Mouse (Mus musculus): Measurements from ENCODE around the gene Slc22a14. TPM values are rescaled to one million over a fixed set of nuclear protein-coding genes. Genes with fewer than 3 reads are reported as not detected.
A peak's percentile ranks its signal among the peaks of the same experiment; 100 is the strongest.

Gene Slc22a14
- polyA plus RNA-seq, 1 experiment from 2014 or later: not detected

DNA sequence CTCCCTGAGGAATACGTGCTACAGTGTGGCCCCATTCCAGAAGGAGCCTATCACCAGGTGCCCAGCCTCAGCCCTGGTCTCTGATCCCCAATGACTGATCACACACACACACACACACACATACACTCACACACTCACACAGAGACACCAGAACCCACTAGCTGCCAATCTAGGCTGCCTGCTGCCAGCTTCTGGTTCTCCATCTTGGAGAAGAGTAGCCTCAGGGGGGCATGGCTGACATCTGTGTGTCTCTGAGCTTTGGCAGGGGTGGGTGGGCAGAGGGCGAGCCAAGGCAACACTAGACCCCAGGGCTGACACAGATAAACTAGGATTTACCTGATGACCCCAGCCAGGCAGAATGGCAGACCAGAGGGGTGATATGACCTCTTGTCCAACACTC lies 226.5 kb downstream of the Slc22a14 start:
- H3K4me1 ChIP-seq (replicated peaks; ENCODE audit: control insufficient read depth, insufficient read depth): no peaks in the 10 kb centered on the region
- no peaks in the 10 kb centered on the region for H3K9me3 ChIP-seq (ENCODE audit: control insufficient read depth, low read length)
- DNase-seq (ENCODE audit: low spot score) (no peak), ATAC-seq (ENCODE audit: low FRiP score, low TSS enrichment) (no peak)
- H3K9ac ChIP-seq (ENCODE audit: low read length): no peak overlapping the region
- 87% methylated on average over 2 of the region's 2 CpGs for WGBS
- H3K27ac ChIP-seq (replicated peaks): no peak overlapping the region
- no peaks in the 10 kb centered on the region for H3K27me3 ChIP-seq (ENCODE audit: control insufficient read depth, insufficient read depth, low read length)
- TF ChIP-seq CTCF (IDR thresholded peaks at IDR 0.05; ENCODE audit: low read depth) (no peak), EP300 (optimal IDR thresholded peaks at IDR 0.05) (no peak)
- H3K4me3 ChIP-seq (ENCODE audit: low read depth, low read length): no peak overlapping the region
- H3K36me3 ChIP-seq (ENCODE audit: control insufficient read depth, insufficient read depth, low read length): no peaks in the 10 kb centered on the region
- H3K4me2 ChIP-seq (replicated peaks; ENCODE audit: low read depth): no peak overlapping the region

- H3K4me1 ChIP-seq (replicated peaks; ENCODE audit: control insufficient read depth, insufficient read depth): no peaks in the 10 kb centered on the region
- WGBS: 34% methylated on average over 5 of the region's 5 CpGs
- TF ChIP-seq EP300 (optimal IDR thresholded peaks at IDR 0.05) (no peak), CTCF (IDR thresholded peaks at IDR 0.05; ENCODE audit: low read depth) (no peak)
These were observed 234.7 kb downstream of the Slc22a14 start for GRCm38 (mm10) chr9:119130692-119131091.

GRCm38 (mm10) chr9:119128436-119129181 lies 236.7 kb downstream of the Slc22a14 start:
- TF ChIP-seq EP300 (optimal IDR thresholded peaks at IDR 0.05) (no peak), CTCF (IDR thresholded peaks at IDR 0.05; ENCODE audit: low read depth) (peak; percentile 56)
- 76% methylated on average over 12 of the region's 12 CpGs for WGBS
- no peak overlapping the region for H3K27ac ChIP-seq (replicated peaks)

More at GRCm38 (mm10) chr9:119130692-119131091, 234.7 kb downstream of the Slc22a14 start:
- DNase-seq (ENCODE audit: low spot score) (no peak), ATAC-seq (ENCODE audit: low FRiP score, low TSS enrichment) (peak; percentile 42; the same call in 1 of the 2 replicates)
- H3K9ac ChIP-seq (ENCODE audit: low read length): no peak overlapping the region
- no peak overlapping the region for H3K4me2 ChIP-seq (replicated peaks; ENCODE audit: low read depth)
- no peak overlapping the region for H3K4me3 ChIP-seq (ENCODE audit: low read depth, low read length)
- no peak overlapping the region for H3K27ac ChIP-seq (replicated peaks)
- H3K9me3 ChIP-seq (ENCODE audit: control insufficient read depth, low read length): no peaks in the 10 kb centered on the region
- H3K27me3 ChIP-seq (ENCODE audit: control insufficient read depth, insufficient read depth, low read length): no peaks in the 10 kb centered on the region
- no peaks in the 10 kb centered on the region for H3K36me3 ChIP-seq (ENCODE audit: control insufficient read depth, insufficient read depth, low read length)

DNA sequence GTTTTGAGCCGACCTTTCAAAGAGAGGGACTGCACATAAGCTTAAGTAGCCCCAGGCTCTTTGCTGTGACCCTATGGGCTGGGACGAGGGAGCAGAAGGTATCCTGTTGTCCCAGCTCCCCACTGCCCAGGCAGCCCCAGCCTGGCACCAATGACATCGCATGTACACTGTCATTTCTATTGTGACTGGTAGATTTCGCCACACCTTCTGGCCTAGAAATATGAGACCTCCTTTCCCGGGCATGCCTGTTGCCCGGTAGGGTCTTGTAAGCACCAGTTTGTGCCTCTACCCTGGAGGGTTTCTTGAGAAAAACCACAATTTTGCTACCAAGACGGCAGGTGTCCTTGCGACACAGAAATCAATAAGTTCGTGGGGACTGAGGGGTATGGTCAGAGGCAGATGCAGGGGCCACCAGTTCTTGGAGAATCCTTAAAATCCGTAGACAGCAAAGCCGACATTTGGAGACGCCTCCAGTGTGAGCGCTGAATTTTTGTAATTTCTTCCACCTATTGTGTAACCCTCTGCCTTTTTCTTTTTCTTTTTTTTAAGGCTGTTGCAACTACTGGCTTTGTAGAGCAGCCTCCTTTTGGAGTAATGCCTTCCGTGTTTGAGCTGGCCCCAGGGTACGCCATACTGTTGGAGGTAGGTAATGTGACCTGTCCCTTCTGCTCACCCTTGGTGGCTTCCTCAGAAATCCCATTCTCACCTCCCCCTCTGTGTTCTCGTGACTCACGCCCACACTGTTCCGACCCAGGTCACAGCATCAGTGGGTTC lies 242.6 kb downstream of the Slc22a14 start:
- ATAC-seq (ENCODE audit: low FRiP score, low TSS enrichment) (no peak), DNase-seq (ENCODE audit: low spot score) (no peak)
- Histone ChIP-seq H3K27me3 (ENCODE audit: control insufficient read depth, insufficient read depth, low read length) (no peaks in the 10 kb centered on the region), H3K9ac (ENCODE audit: low read length) (no peak overlapping the region), H3K4me3 (ENCODE audit: low read depth, low read length) (no peak overlapping the region), H3K27ac (replicated peaks) (no peak overlapping the region), H3K9me3 (ENCODE audit: control insufficient read depth, low read length) (no peaks in the 10 kb centered on the region), H3K4me1 (replicated peaks; ENCODE audit: control insufficient read depth, insufficient read depth) (no peaks in the 10 kb centered on the region), H3K36me3 (ENCODE audit: control insufficient read depth, insufficient read depth, low read length) (no peaks in the 10 kb centered on the region), H3K4me2 (replicated peaks; ENCODE audit: low read depth) (no peak overlapping the region)
- TF ChIP-seq CTCF (IDR thresholded peaks at IDR 0.05; ENCODE audit: low read depth) (no peak), EP300 (optimal IDR thresholded peaks at IDR 0.05) (no peak)
- WGBS: 81% methylated on average over 18 of the region's 18 CpGs

More at GRCm38 (mm10) chr9:119128436-119129181, 236.7 kb downstream of the Slc22a14 start:
- no peak for ATAC-seq (ENCODE audit: low FRiP score, low TSS enrichment)
- no peaks in the 10 kb centered on the region for H3K36me3 ChIP-seq (ENCODE audit: control insufficient read depth, insufficient read depth, low read length)
- no peak overlapping the region for H3K4me2 ChIP-seq (replicated peaks; ENCODE audit: low read depth)
- no peak for DNase-seq (ENCODE audit: low spot score)
- H3K9me3 ChIP-seq (ENCODE audit: control insufficient read depth, low read length): no peaks in the 10 kb centered on the region
- no peak overlapping the region for H3K9ac ChIP-seq (ENCODE audit: low read length)
- H3K4me3 ChIP-seq (ENCODE audit: low read depth, low read length): no peak overlapping the region
- H3K4me1 ChIP-seq (replicated peaks; ENCODE audit: control insufficient read depth, insufficient read depth): no peaks in the 10 kb centered on the region
- no peaks in the 10 kb centered on the region for H3K27me3 ChIP-seq (ENCODE audit: control insufficient read depth, insufficient read depth, low read length)

GRCm38 (mm10) chr9:119120168-119120560 lies 245.2 kb downstream of the Slc22a14 start:
- WGBS: 61% methylated on average over 3 of the region's 3 CpGs
- no peak overlapping the region for H3K4me3 ChIP-seq (ENCODE audit: low read depth, low read length)
- no peaks in the 10 kb centered on the region for H3K27me3 ChIP-seq (ENCODE audit: control insufficient read depth, insufficient read depth, low read length)
- no peaks in the 10 kb centered on the region for H3K4me1 ChIP-seq (replicated peaks; ENCODE audit: control insufficient read depth, insufficient read depth)
- no peaks in the 10 kb centered on the region for H3K36me3 ChIP-seq (ENCODE audit: control insufficient read depth, insufficient read depth, low read length)
- H3K4me2 ChIP-seq (replicated peaks; ENCODE audit: low read depth): no peak overlapping the region
- no peak overlapping the region for H3K9ac ChIP-seq (ENCODE audit: low read length)
- DNase-seq (ENCODE audit: low spot score): no peak
- H3K9me3 ChIP-seq (ENCODE audit: control insufficient read depth, low read length): no peaks in the 10 kb centered on the region
- TF ChIP-seq CTCF (IDR thresholded peaks at IDR 0.05; ENCODE audit: low read depth): no peak
- no peak for TF ChIP-seq EP300 (optimal IDR thresholded peaks at IDR 0.05)
- H3K27ac ChIP-seq (replicated peaks): no peak overlapping the region
- no peak for ATAC-seq (ENCODE audit: low FRiP score, low TSS enrichment)

Other genes starting within 250 kb of the Slc22a14 start
- gene Acaa1b, start 208.5 kb downstream of the Slc22a14 start, polyA plus RNA-seq (2015; fragmentation: Nextera tagmentation; extraction: Ambion mirVana): 10.7 and 11.2 TPM in 2 replicates
- gene Gm47289, start 206.4 kb downstream of the Slc22a14 start, polyA plus RNA-seq (2015; fragmentation: Nextera tagmentation; extraction: Ambion mirVana): not detected in 2 replicates
- 0.07 TPM in 1 of 2 replicates, not detected in the other for gene Slc22a13, start 156.5 kb downstream of the Slc22a14 start, polyA plus RNA-seq (2015; fragmentation: Nextera tagmentation; extraction: Ambion mirVana)
- gene Oxsr1, start 43.1 kb downstream of the Slc22a14 start, polyA plus RNA-seq (2015; fragmentation: Nextera tagmentation; extraction: Ambion mirVana): 8.7 and 9.7 TPM in 2 replicates
- gene Acaa1a, start 25.9 kb downstream of the Slc22a14 start, polyA plus RNA-seq (2015; fragmentation: Nextera tagmentation; extraction: Ambion mirVana): 181 and 193 TPM in 2 replicates
- gene Myd88, start 24.1 kb downstream of the Slc22a14 start, polyA plus RNA-seq (2015; fragmentation: Nextera tagmentation; extraction: Ambion mirVana): 40.8 and 41.5 TPM in 2 replicates
- gene Xylb, start 8.2 kb downstream of the Slc22a14 start, polyA plus RNA-seq (2015; fragmentation: Nextera tagmentation; extraction: Ambion mirVana): 3.2 and 5.7 TPM in 2 replicates
- 6.2 and 6.3 TPM in 2 replicates for gene Acvr2b, start 36.6 kb upstream of the Slc22a14 start, polyA plus RNA-seq (2015; fragmentation: Nextera tagmentation; extraction: Ambion mirVana)
- 8.5 TPM in 2 replicates for gene Exog, start 79.4 kb upstream of the Slc22a14 start, polyA plus RNA-seq (2015; fragmentation: Nextera tagmentation; extraction: Ambion mirVana)
- 0.10 and 0.18 TPM in 2 replicates for gene Scn5a, start 213.5 kb upstream of the Slc22a14 start, polyA plus RNA-seq (2015; fragmentation: Nextera tagmentation; extraction: Ambion mirVana)